Mouse (Mus musculus) liver, adult 2 months (tissue): ENCODE measurements around the gene Itgav.

Source experiments
- CTCF ChIP-seq: fragments of 200-500 bp; IDR thresholded peaks from 2 replicates; pipeline ENCODE4 v1.5.1; 2011; ENCODE audit warnings: low read depth, low read length, control low read depth
- POLR2A ChIP-seq: fragments of 200-500 bp; IDR thresholded peaks from 2 replicates; pipeline ENCODE4 v1.6.1; 2011; ENCODE audit warnings: low read length, control low read depth; ENCODE audit not compliant: insufficient read depth; ENCODE audit errors: extremely low read depth

GRCm38 (mm10) chr2:83694061-83694460 is 30.1 kb upstream of the Itgav start:
- TF ChIP-seq POLR2A (no peak), CTCF (no peak)
